Mouse (Mus musculus): ENCODE data around the gene Zscan26. TPM values are rescaled to one million over a fixed set of nuclear protein-coding genes. Genes with fewer than 3 reads are reported as not detected.
"Not testable (repeated sequence)": the region's sequence is repeated elsewhere in the genome, so short reads cannot be mapped to it uniquely, and the experiment has no call there.

Zscan26 gene
- total RNA-seq (2017), result 18.6 and 27.6 TPM in 2 replicates

- peak; percentile 98 for ATAC-seq (replicated peaks; ENCODE audit: low read depth, poor library complexity, severe bottlenecking)
These were observed at the start of gene Zscan26 for GRCm38 (mm10) chr13:21453449-21453848. Gene Zscan26 (minus strand): TSS chr13:21453730.

GRCm38 (mm10) chr13:21502296-21502695, 48.8 kb upstream of the Zscan26 start:
- no peak for ATAC-seq (replicated peaks; ENCODE audit: low read depth, poor library complexity, severe bottlenecking)

GRCm38 (mm10) chr13:21501182-21501581, 47.7 kb upstream of the Zscan26 start, which contains the start of gene Gm11273:
Gene Gm11273 (minus strand): TSS chr13:21501418.
- ATAC-seq (replicated peaks; ENCODE audit: low read depth, poor library complexity, severe bottlenecking), result 0 out of 2 replicates have a peak, but pooled peaks have one; percentile 31

- no peak for ATAC-seq (replicated peaks; ENCODE audit: low read depth, poor library complexity, severe bottlenecking)
These were observed 41.5 kb upstream of the Zscan26 start, which contains the start of gene AK157302 for GRCm38 (mm10) chr13:21495080-21495479. Gene AK157302 (plus strand): TSS chr13:21495223.

GRCm38 (mm10) chr13:21492847-21493246, 39.3 kb upstream of the Zscan26 start:
- ATAC-seq (replicated peaks; ENCODE audit: low read depth, poor library complexity, severe bottlenecking), result no peak

- ATAC-seq (replicated peaks; ENCODE audit: low read depth, poor library complexity, severe bottlenecking), result no peak
These were observed 33.4 kb upstream of the Zscan26 start for GRCm38 (mm10) chr13:21486881-21487280.

GRCm38 (mm10) chr13:21478759-21479670, 25.5 kb upstream of the Zscan26 start, which contains the start of the genes Zkscan4 and Gm10065:
Gene Zkscan4 (plus strand): TSS chr13:21478907.
Gene Gm10065 (minus strand): TSS chr13:21479441.
- peak; percentile 75 for ATAC-seq (replicated peaks; ENCODE audit: low read depth, poor library complexity, severe bottlenecking)

GRCm38 (mm10) chr13:21472427-21472826, 18.9 kb upstream of the Zscan26 start:
- ATAC-seq (replicated peaks; ENCODE audit: low read depth, poor library complexity, severe bottlenecking), result no peak

- no peak for ATAC-seq (replicated peaks; ENCODE audit: low read depth, poor library complexity, severe bottlenecking)
These were observed 15.6 kb upstream of the Zscan26 start for GRCm38 (mm10) chr13:21469097-21469496.

- peak; percentile 97 for ATAC-seq (replicated peaks; ENCODE audit: low read depth, poor library complexity, severe bottlenecking)
These were observed 14.8 kb upstream of the Zscan26 start, which contains the start of gene Nkapl for GRCm38 (mm10) chr13:21468061-21469019. Gene Nkapl (minus strand): TSS chr13:21468509.

GRCm38 (mm10) chr13:21467336-21467735, 13.8 kb upstream of the Zscan26 start:
- no peak for ATAC-seq (replicated peaks; ENCODE audit: low read depth, poor library complexity, severe bottlenecking)

GRCm38 (mm10) chr13:21462516-21462915, 9.0 kb upstream of the Zscan26 start:
- not testable (repeated sequence) for ATAC-seq (replicated peaks; ENCODE audit: low read depth, poor library complexity, severe bottlenecking)

- no peak for ATAC-seq (replicated peaks; ENCODE audit: low read depth, poor library complexity, severe bottlenecking)
These were observed 2.8 kb upstream of the Zscan26 start for GRCm38 (mm10) chr13:21456347-21456746.

GRCm38 (mm10) chr13:21454133-21454532, 603 bp upstream of the Zscan26 start:
- no peak for ATAC-seq (replicated peaks; ENCODE audit: low read depth, poor library complexity, severe bottlenecking)

GRCm38 (mm10) chr13:21453042-21453441, 488 bp downstream of the Zscan26 start:
- ATAC-seq (replicated peaks; ENCODE audit: low read depth, poor library complexity, severe bottlenecking), result 0 out of 2 replicates have a peak, but pooled peaks have one; percentile 4

- ATAC-seq (replicated peaks; ENCODE audit: low read depth, poor library complexity, severe bottlenecking), result no peak
These were observed 5.5 kb downstream of the Zscan26 start for GRCm38 (mm10) chr13:21447856-21448614.

- ATAC-seq (replicated peaks; ENCODE audit: low read depth, poor library complexity, severe bottlenecking), result no peak
These were observed 6.7 kb downstream of the Zscan26 start for GRCm38 (mm10) chr13:21446796-21447195.

GRCm38 (mm10) chr13:21441207-21441572, 12.3 kb downstream of the Zscan26 start:
- ATAC-seq (replicated peaks; ENCODE audit: low read depth, poor library complexity, severe bottlenecking), result no peak

- ATAC-seq (replicated peaks; ENCODE audit: low read depth, poor library complexity, severe bottlenecking), result peak; percentile 95
These were observed 12.9 kb downstream of the Zscan26 start, which contains the start of gene Pgbd1 for GRCm38 (mm10) chr13:21440503-21441206. Gene Pgbd1 (minus strand): TSS chr13:21441058.
